Mouse (Mus musculus) CH12F3 (cell line): ENCODE results near the gene Klk9.

Source experiments
- in situ Hi-C: fragments of 300-500 bp; cut with MboI; formaldehyde crosslinking; loops from 2 replicates; pipeline ENCODE4 v1.14.3; 2020; ENCODE audit warnings: low sequenced_read_pairs

The Klk9 gene

GRCm38 (mm10) chr7:43789295-43789694 is 2.4 kb upstream of the Klk9 start:
- in situ Hi-C loops, result no loop called here

- in situ Hi-C loops, result no loop called here
Measured at GRCm38 (mm10) chr7:43796355-43796754, 4.7 kb downstream of the Klk9 start.

GRCm38 (mm10) chr7:43797333-43797769 is 5.7 kb downstream of the Klk9 start, which contains the start of gene Klk8:
Klk8 (plus strand) TSS chr7:43797577.
- in situ Hi-C loops, result no loop called here

- in situ Hi-C loops, result no loop called here
Measured at GRCm38 (mm10) chr7:43797844-43798462, 6.3 kb downstream of the Klk9 start.

GRCm38 (mm10) chr7:43799876-43800275 is 8.2 kb downstream of the Klk9 start:
- in situ Hi-C loops, result no loop called here

GRCm38 (mm10) chr7:43810994-43811393 is 19.3 kb downstream of the Klk9 start, which contains the start of gene Klk7:
Klk7 (plus strand) TSS chr7:43811294.
- in situ Hi-C loops, result no loop called here

- in situ Hi-C loops, result no loop called here
Measured at GRCm38 (mm10) chr7:43815211-43815610, 23.5 kb downstream of the Klk9 start.

- in situ Hi-C loops, result no loop called here
Measured at GRCm38 (mm10) chr7:43816746-43817145, 25.1 kb downstream of the Klk9 start.

GRCm38 (mm10) chr7:43821581-43821980 is 29.9 kb downstream of the Klk9 start:
- in situ Hi-C loops, result no loop called here

GRCm38 (mm10) chr7:43824199-43824598 is 32.5 kb downstream of the Klk9 start, which contains the start of gene Klk6:
Klk6 (plus strand) TSS chr7:43824499.
- in situ Hi-C loops, result no loop called here

- in situ Hi-C loops, result no loop called here
Measured at GRCm38 (mm10) chr7:43826056-43826455, 34.4 kb downstream of the Klk9 start.

GRCm38 (mm10) chr7:43827706-43828105 is 36.0 kb downstream of the Klk9 start:
- in situ Hi-C loops, result no loop called here

- in situ Hi-C loops, result no loop called here
Measured at GRCm38 (mm10) chr7:43829006-43829405, 37.3 kb downstream of the Klk9 start.

GRCm38 (mm10) chr7:43841701-43842100 is 50.0 kb downstream of the Klk9 start, which contains the start of gene Klk5:
Klk5 (plus strand) TSS chr7:43841971.
- in situ Hi-C loops, result no loop called here

GRCm38 (mm10) chr7:43843801-43844200 is 52.1 kb downstream of the Klk9 start:
- in situ Hi-C loops, result no loop called here
